Mouse (Mus musculus) MEL (cell line): ENCODE data around the gene Spint3. TPM values are rescaled to one million over a fixed set of nuclear protein-coding genes. Genes with fewer than 3 reads are reported as not detected.
A peak's percentile ranks its signal among the peaks of the same experiment; 100 is the strongest.
"Not testable (repeated sequence)": the region's sequence is repeated elsewhere in the genome, so short reads cannot be mapped to it uniquely, and the experiment has no call there.

Experiments used
- DNase-seq: peaks from one replicate; pipeline ENCODE4 v3.0.0; 2011; ENCODE audit warnings: low read depth, low spot score
- H3K27ac ChIP-seq: 2 replicates; pipeline ENCODE4 v1.5.1; 2012; ENCODE audit warnings: low read depth, mild to moderate bottlenecking, control low read depth, low read length, moderate library complexity; ENCODE audit not compliant: control insufficient read depth
- H3K27me3 ChIP-seq, 2 experiments: fragments of 150-350 bp in 1 of 2; sonication (generic) in 1 of 2; 2 replicates each; pipeline ENCODE4 v1.6.1; 2012; ENCODE audit warnings: low read length in 2 of 2, mild to moderate bottlenecking in 2 of 2, improper control_type of control experiment in 1 of 2, moderate library complexity in 1 of 2; ENCODE audit not compliant: insufficient read depth in 2 of 2, control insufficient read depth in 1 of 2
- H3K36me3 ChIP-seq, 2 experiments: 2 replicates each; pipeline ENCODE4 v1.6.1; 2012 to 2014; ENCODE audit warnings: low read length in 2 of 2, improper control_type of control experiment in 1 of 2, inconsistent platforms in 1 of 2, mild to moderate bottlenecking in 1 of 2; ENCODE audit not compliant: insufficient read depth in 2 of 2, control insufficient read depth in 1 of 2
- H3K4me1 ChIP-seq, 2 experiments: fragments of 150-350 bp in 1 of 2; sonication (generic) in 1 of 2; 2 replicates each; pipeline ENCODE4 v1.6.1; 2012; ENCODE audit warnings: low read length in 2 of 2, improper control_type of control experiment in 1 of 2, mild to moderate bottlenecking in 1 of 2; ENCODE audit not compliant: insufficient read depth in 2 of 2, control insufficient read depth in 1 of 2
- H3K4me3 ChIP-seq, 2 experiments: fragments of 150-350 bp in 1 of 2; sonication (generic) in 1 of 2; 2 replicates each; pipeline ENCODE4 v1.5.1; 2012; ENCODE audit warnings: low read depth in 2 of 2, low read length in 2 of 2, mild to moderate bottlenecking in 2 of 2, moderate library complexity in 2 of 2, control low read depth in 1 of 2, improper control_type of control experiment in 1 of 2; ENCODE audit not compliant: control insufficient read depth in 1 of 2, insufficient read depth in 1 of 2
- H3K79me2 ChIP-seq: 2 replicates; pipeline ENCODE4 v1.6.1; 2012; ENCODE audit warnings: mild to moderate bottlenecking, low read length, moderate library complexity; ENCODE audit not compliant: control insufficient read depth, poor library complexity, insufficient read depth
- H3K9ac ChIP-seq: 2 replicates; pipeline ENCODE4 v1.6.1; 2012; ENCODE audit warnings: low read depth, mild to moderate bottlenecking, control low read depth, low read length, moderate library complexity; ENCODE audit not compliant: control insufficient read depth, poor library complexity, severe bottlenecking
- H3K9me3 ChIP-seq: fragments of 150-350 bp; sonication (generic); replicated peaks from 2 replicates; pipeline ENCODE4 v1.6.1; 2012; ENCODE audit warnings: mild to moderate bottlenecking, low read length, improper control_type of control experiment, moderate library complexity; ENCODE audit not compliant: insufficient read depth
- CTCF ChIP-seq, 3 experiments: IDR thresholded peaks in 2 of 3; conservative IDR thresholded peaks in 1 of 3; 2 replicates each; pipeline ENCODE4 v1.5.1; 2011 to 2012; ENCODE audit warnings: low read length in 3 of 3, low read depth in 2 of 3, mild to moderate bottlenecking in 2 of 3, improper control_type of control experiment in 1 of 3, inconsistent platforms in 1 of 3, mixed read lengths in 1 of 3, moderate library complexity in 1 of 3; ENCODE audit not compliant: control insufficient read depth in 1 of 3, insufficient read depth in 1 of 3, poor library complexity in 1 of 3, severe bottlenecking in 1 of 3
- GABPA ChIP-seq: IDR thresholded peaks from 2 replicates; pipeline ENCODE4 v1.6.1; 2012; ENCODE audit warnings: low read depth, mild to moderate bottlenecking, inconsistent platforms, low read length, improper control_type of control experiment, moderate library complexity
- HCFC1 ChIP-seq: IDR thresholded peaks from 2 replicates; pipeline ENCODE4 v1.6.1; 2012; ENCODE audit warnings: low read depth, mild to moderate bottlenecking, inconsistent platforms, low read length, improper control_type of control experiment, moderate library complexity
- JUND ChIP-seq: IDR thresholded peaks from 2 replicates; pipeline ENCODE4 v1.6.1; 2011; ENCODE audit warnings: low read depth, mild to moderate bottlenecking, improper control_type of control experiment, low read length
- MAFK ChIP-seq: IDR thresholded peaks from 2 replicates; pipeline ENCODE4 v1.6.1; 2011; ENCODE audit warnings: low read depth, mild to moderate bottlenecking, low read length, improper control_type of control experiment, borderline replicate concordance
- MAX ChIP-seq: IDR thresholded peaks from 2 replicates; pipeline ENCODE4 v1.6.1; 2011; ENCODE audit warnings: low read length, improper control_type of control experiment
- MXI1 ChIP-seq: IDR thresholded peaks from 2 replicates; pipeline ENCODE4 v1.6.1; 2011; ENCODE audit warnings: mild to moderate bottlenecking, low read depth, low read length, improper control_type of control experiment
- NELFE ChIP-seq: IDR thresholded peaks from 2 replicates; pipeline ENCODE4 v1.6.1; 2011; ENCODE audit warnings: low read depth, low read length, improper control_type of control experiment
- NRF1 ChIP-seq: IDR thresholded peaks from 2 replicates; pipeline ENCODE4 v1.6.1; 2014; ENCODE audit warnings: low read depth, mild to moderate bottlenecking, inconsistent platforms, low read length, improper control_type of control experiment, moderate library complexity; ENCODE audit not compliant: poor library complexity, insufficient read depth, severe bottlenecking
- POLR2A ChIP-seq, 2 experiments: IDR thresholded peaks; 2 replicates each; pipeline ENCODE4 v1.6.1; 2011 to 2012; ENCODE audit warnings: low read length in 2 of 2, mild to moderate bottlenecking in 2 of 2, control low read depth in 1 of 2, improper control_type of control experiment in 1 of 2, low read depth in 1 of 2, moderate library complexity in 1 of 2; ENCODE audit not compliant: control insufficient read depth in 1 of 2, insufficient read depth in 1 of 2, poor library complexity in 1 of 2
- POLR2AphosphoS5 ChIP-seq: IDR thresholded peaks from 2 replicates; pipeline ENCODE4 v1.6.1; 2012; ENCODE audit warnings: low read depth, borderline replicate concordance, mild to moderate bottlenecking, inconsistent platforms, low read length, moderate library complexity, mixed read lengths
- RAD21 ChIP-seq: IDR thresholded peaks from 2 replicates; pipeline ENCODE4 v1.6.1; 2011; ENCODE audit warnings: mild to moderate bottlenecking, low read depth, low read length, improper control_type of control experiment
- RCOR1 ChIP-seq: IDR thresholded peaks from 2 replicates; pipeline ENCODE4 v1.6.1; 2012; ENCODE audit warnings: low read depth, mild to moderate bottlenecking, inconsistent platforms, low read length, improper control_type of control experiment
- SMC3 ChIP-seq: IDR thresholded peaks from 2 replicates; pipeline ENCODE4 v1.6.1; 2011; ENCODE audit warnings: low read depth, low read length, improper control_type of control experiment
- TBP ChIP-seq: IDR thresholded peaks from 2 replicates; pipeline ENCODE4 v1.8.0; 2011; ENCODE audit warnings: low read depth, low read length, improper control_type of control experiment
- UBTF ChIP-seq: IDR thresholded peaks from 2 replicates; pipeline ENCODE4 v1.6.1; 2012; ENCODE audit warnings: low read depth, mild to moderate bottlenecking, inconsistent platforms, low read length, improper control_type of control experiment, moderate library complexity, borderline replicate concordance; ENCODE audit not compliant: insufficient read depth
- USF1 ChIP-seq: IDR thresholded peaks from 2 replicates; pipeline ENCODE4 v1.6.1; 2014; ENCODE audit warnings: low read depth, mild to moderate bottlenecking, inconsistent platforms, low read length, improper control_type of control experiment, moderate library complexity
- ZC3H11A ChIP-seq: IDR thresholded peaks from 2 replicates; pipeline ENCODE4 v1.6.1; 2012; ENCODE audit warnings: low read depth, mild to moderate bottlenecking, inconsistent platforms, low read length, improper control_type of control experiment
- ZKSCAN1 ChIP-seq: IDR thresholded peaks from 2 replicates; pipeline ENCODE4 v1.6.1; 2012; ENCODE audit warnings: low read depth, mild to moderate bottlenecking, inconsistent platforms, low read length, improper control_type of control experiment, moderate library complexity
- ZMIZ1 ChIP-seq: IDR thresholded peaks from 2 replicates; pipeline ENCODE4 v1.6.1; 2012; ENCODE audit warnings: low read depth, mild to moderate bottlenecking, inconsistent platforms, low read length, improper control_type of control experiment, moderate library complexity
- polyA plus RNA-seq, 2 experiments: library from polyadenylated mRNA; stranded (reverse) in 1 of 2; unstranded in 1 of 2; fragments of >175 nt in 1 of 2; fragments of >200 nt in 1 of 2; gene quantifications; 2 replicates each; pipeline versions ENCODE4 v1.2.1 to v1.2.4; 2012; ENCODE audit warnings: low replicate concordance in 2 of 2, low read depth in 1 of 2; ENCODE audit not compliant: insufficient read length in 2 of 2, insufficient read depth in 1 of 2, missing spikeins in 1 of 2
- total RNA-seq: library from RNA; depleted of rRNA; stranded (reverse); fragments of 300-350 nt; gene quantifications from 2 replicates; pipeline ENCODE4 v1.2.3, GENCODE M21; 2012

The Spint3 gene
- total and polyA plus RNA-seq, 3 experiments = not detected

DNA sequence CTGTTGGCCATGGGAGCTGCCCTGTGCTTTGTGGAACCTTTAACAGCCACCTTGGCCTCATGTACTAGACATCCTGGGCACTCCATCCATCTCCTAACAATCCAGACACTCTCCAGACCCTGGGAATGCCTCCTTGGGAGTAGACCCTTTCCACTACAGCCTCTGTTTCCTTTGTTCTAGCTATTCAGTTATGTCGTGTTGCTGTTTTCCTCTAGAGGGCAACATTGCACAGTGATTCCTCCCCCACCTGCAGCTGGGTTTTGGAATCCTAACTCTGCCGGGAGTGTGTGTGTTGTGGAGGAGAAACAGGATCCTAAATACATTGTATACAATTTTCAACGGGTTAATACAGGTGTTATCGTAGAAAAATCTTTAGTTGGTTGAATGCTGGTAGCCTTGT, 18.8 kb upstream of the Spint3 start:
- peak; percentile 42 for DNase-seq

DNA sequence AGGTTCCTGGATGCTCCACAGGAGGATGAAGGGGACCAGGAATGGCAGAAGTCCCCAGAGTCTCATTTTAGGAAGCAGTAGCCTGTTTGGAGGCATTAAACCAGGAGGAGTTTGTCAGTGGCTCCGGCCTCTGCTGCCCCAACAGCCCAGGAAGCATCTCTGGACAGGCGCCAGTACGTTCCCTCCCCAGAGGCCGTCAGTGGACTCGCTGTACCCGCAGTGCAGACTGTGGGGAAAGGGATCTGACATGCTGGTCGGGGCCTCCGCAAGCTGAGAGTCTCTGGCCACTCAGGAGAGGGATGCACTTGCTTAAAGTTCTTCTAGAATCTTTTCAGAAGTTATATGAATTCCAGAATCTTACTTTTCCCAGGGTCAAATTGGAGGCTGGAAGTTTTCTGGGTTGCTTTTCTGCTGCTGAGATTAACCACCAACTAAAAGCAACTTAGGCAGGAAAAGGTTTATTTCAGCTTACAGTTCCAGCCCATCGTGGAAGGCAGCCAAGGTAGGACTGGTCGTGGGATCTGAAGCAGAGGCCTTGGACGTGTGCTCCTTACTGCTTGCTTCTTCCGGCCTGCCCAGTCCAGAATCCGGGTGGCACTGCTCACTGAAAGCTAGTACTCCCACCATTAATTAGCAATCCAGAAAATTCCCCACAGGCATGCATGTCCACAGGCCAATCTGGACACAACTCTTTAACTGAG, 11.9 kb upstream of the Spint3 start, which contains the start of gene Wfdc6a:
TSS of gene Wfdc6a (minus strand) at position 423 of the 701 bp plus-strand sequence.
- not testable (repeated sequence) for H3K4me1 ChIP-seq, H3K9ac ChIP-seq, H3K36me3 ChIP-seq, H3K9me3 ChIP-seq, H3K27ac ChIP-seq, H3K79me2 ChIP-seq, H3K4me3 ChIP-seq, DNase-seq
- H3K27me3 ChIP-seq = peaks cover 2 to 16% of the 10 kb centered on the region in 2 experiments

More for the DNA sequence above, 18.8 kb upstream of the Spint3 start:
- Histone ChIP-seq H3K79me2 (no peaks in the 10 kb centered on the region; the same call in 1 of the 2 replicates), H3K9me3 (no peaks in the 10 kb centered on the region), H3K9ac (no peak overlapping the region), H3K36me3 (no peaks in the 10 kb centered on the region), H3K27ac (no peak overlapping the region), H3K4me1 (no peaks in the 10 kb centered on the region), H3K27me3 (peaks cover 0 to 5% of the 10 kb centered on the region in 2 experiments), H3K4me3 (no peak overlapping the region)
- TF ChIP-seq GABPA = no peak
- no peak for TF ChIP-seq UBTF
- peak; percentile 84 for TF ChIP-seq SMC3
- TF ChIP-seq POLR2A (IDR thresholded peaks at IDR 0.05; ENCODE audit: control insufficient read depth in 1 of 2, insufficient read depth in 1 of 2, low read depth in 1 of 2, low read length in 2 of 2, poor library complexity in 1 of 2) = no peak
- TF ChIP-seq CTCF (IDR thresholded peaks at IDR 0.05 in 2 of 3, conservative IDR thresholded peaks at IDR 0.05 in 1 of 3; ENCODE audit: control insufficient read depth in 1 of 3, insufficient read depth in 1 of 3, low read depth in 2 of 3, low read length in 3 of 3, poor library complexity in 1 of 3, severe bottlenecking in 1 of 3) = peak; percentile 57 to 91 (median 62)
- no peak for TF ChIP-seq NRF1
- TF ChIP-seq ZKSCAN1 = no peak
- peak; percentile 84 for TF ChIP-seq ZC3H11A
- TF ChIP-seq RAD21 = peak; percentile 92
- no peak for TF ChIP-seq NELFE

DNA sequence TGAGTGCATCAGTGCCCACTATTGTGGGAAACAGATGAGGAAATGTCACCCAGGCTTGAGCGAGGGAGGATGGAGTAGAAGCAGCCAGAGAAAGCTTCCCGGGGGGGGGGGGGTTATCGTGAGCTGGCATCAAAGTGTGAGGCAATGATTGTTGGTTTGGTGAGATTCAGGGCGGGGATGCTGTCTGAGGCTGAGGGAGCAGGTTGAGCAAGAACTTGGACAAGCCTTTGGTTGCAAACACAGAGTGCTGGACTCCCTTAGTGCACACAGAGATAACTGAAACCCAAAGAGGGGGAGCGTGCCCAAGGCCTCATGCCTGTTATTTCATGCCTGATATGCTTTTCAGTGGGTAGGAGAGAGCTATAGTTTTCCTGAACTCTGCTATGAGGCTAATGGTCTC, 5.8 kb downstream of the Spint3 start:
- no peak overlapping the region for H3K9ac ChIP-seq
- H3K4me3 ChIP-seq = no peak overlapping the region
- DNase-seq = no peak
- H3K4me1 ChIP-seq = no peaks in the 10 kb centered on the region
- H3K27ac ChIP-seq = no peak overlapping the region
- H3K36me3 ChIP-seq = no peaks in the 10 kb centered on the region
- H3K27me3 ChIP-seq = peaks cover 0 to 2% of the 10 kb centered on the region in 2 experiments; a peak in 3 of 4 replicates
- H3K9me3 ChIP-seq = no peaks in the 10 kb centered on the region
- H3K79me2 ChIP-seq = no peaks in the 10 kb centered on the region
- TF ChIP-seq MAFK (no peak), USF1 (no peak), SMC3 (no peak), MAX (no peak), NRF1 (no peak), JUND (no peak), POLR2AphosphoS5 (no peak), TBP (no peak), ZMIZ1 (no peak), RCOR1 (no peak), HCFC1 (no peak), MXI1 (no peak), POLR2A (IDR thresholded peaks at IDR 0.05; ENCODE audit: control insufficient read depth in 1 of 2, insufficient read depth in 1 of 2, low read depth in 1 of 2, low read length in 2 of 2, poor library complexity in 1 of 2) (no peak)
